Mouse (Mus musculus) limb, embryonic 10.5 days (tissue): ENCODE measurements around the gene Glipr1l1. TPM values are rescaled to one million over a fixed set of nuclear protein-coding genes. Genes with fewer than 3 reads are reported as not detected.
"Not testable (repeated sequence)": the region's sequence is repeated elsewhere in the genome, so short reads cannot be mapped to it uniquely, and the experiment has no call there.

ENCODE experiments used
- DNase-seq: peaks from one replicate; pipeline ENCODE4 v3.0.0-alpha.2; 2017; ENCODE audit warnings: low spot score
- H3K27ac ChIP-seq: fragments of 300-500 bp; sonication (generic); 2 replicates; pipeline ENCODE4 v1.5.1; 2016; ENCODE audit warnings: mild to moderate bottlenecking
- H3K27me3 ChIP-seq: fragments of 300-500 bp; sonication (generic); 2 replicates; pipeline ENCODE4 v1.6.1; 2016; ENCODE audit warnings: low read depth, mild to moderate bottlenecking; ENCODE audit not compliant: poor library complexity, severe bottlenecking
- H3K36me3 ChIP-seq: fragments of 300-500 bp; sonication (generic); 2 replicates; pipeline ENCODE4 v1.6.1; 2016; ENCODE audit warnings: mild to moderate bottlenecking, moderate library complexity
- H3K4me1 ChIP-seq: fragments of 300-500 bp; sonication (generic); 2 replicates; pipeline ENCODE4 v1.6.1; 2016
- H3K4me3 ChIP-seq: fragments of 300-500 bp; sonication (generic); 2 replicates; pipeline ENCODE4 v1.5.1; 2016; ENCODE audit warnings: mild to moderate bottlenecking, moderate library complexity
- H3K9me3 ChIP-seq: fragments of 300-500 bp; sonication (generic); replicated peaks from 2 replicates; pipeline ENCODE4 v1.6.1; 2016; ENCODE audit warnings: mild to moderate bottlenecking
- WGBS: fragments of 180-500 bp; shearing (Covaris S2); methylation state at CpG from one replicate; pipeline ENCODE4 v1.1.7; 2016; 5-methylcytosine and 5-hydroxymethylcytosine counted together
- polyA plus RNA-seq: library from polyadenylated mRNA; unstranded; fragments of >200 nt; fragmentation: Nextera tagmentation; extraction: Ambion mirVana; gene quantifications from 2 replicates; pipeline ENCODE4 v1.2.1, GENCODE M21; 2016

Glipr1l1 gene
- polyA plus RNA-seq, result not detected in 2 replicates

- H3K27ac ChIP-seq, result no peak within 1 kb of the TSS
- H3K36me3 ChIP-seq, result no peaks in the 10 kb centered on the region
- no peaks in the 10 kb centered on the region for H3K9me3 ChIP-seq
- no peaks in the 10 kb centered on the region for H3K27me3 ChIP-seq
- WGBS, result 59% methylated on average over 14 of the region's 14 CpGs
- no peak within 1 kb of the TSS for H3K4me3 ChIP-seq
- DNase-seq, result peak; percentile 68
- no peaks in the 10 kb centered on the region for H3K4me1 ChIP-seq
These were observed at the start of gene Glipr1l1 for GRCm38 (mm10) chr10:112059702-112060582. Gene Glipr1l1 (plus strand): TSS chr10:112060189.

- DNase-seq, result no peak
- Histone ChIP-seq H3K27me3 (no peaks in the 10 kb centered on the region), H3K4me1 (no peaks in the 10 kb centered on the region), H3K27ac (no peak overlapping the region), H3K4me3 (no peak overlapping the region), H3K36me3 (no peaks in the 10 kb centered on the region), H3K9me3 (no peaks in the 10 kb centered on the region)
- 77% methylated on average over 2 of the region's 2 CpGs for WGBS
These were observed 36.4 kb upstream of the Glipr1l1 start for GRCm38 (mm10) chr10:112023585-112023984.

- not testable (repeated sequence) for H3K4me3 ChIP-seq, H3K4me1 ChIP-seq, H3K27me3 ChIP-seq, H3K36me3 ChIP-seq, H3K27ac ChIP-seq, DNase-seq, H3K9me3 ChIP-seq
- WGBS, result 91% methylated on average over 3 of the region's 3 CpGs
These were observed 31.3 kb upstream of the Glipr1l1 start for GRCm38 (mm10) chr10:112028689-112029088.

GRCm38 (mm10) chr10:112043523-112043922 is 16.5 kb upstream of the Glipr1l1 start:
- not testable (repeated sequence) for H3K9me3 ChIP-seq, H3K36me3 ChIP-seq, H3K27ac ChIP-seq, H3K4me1 ChIP-seq, H3K4me3 ChIP-seq, DNase-seq, H3K27me3 ChIP-seq
- 84% methylated on average over 9 of the region's 9 CpGs for whole genome bisulfite sequencing

- H3K4me3 ChIP-seq, H3K27me3 ChIP-seq, H3K4me1 ChIP-seq, H3K27ac ChIP-seq, H3K36me3 ChIP-seq, DNase-seq, H3K9me3 ChIP-seq: not testable (repeated sequence)
- 66% methylated on average over 14 of the region's 14 CpGs for WGBS
These were observed 15.7 kb upstream of the Glipr1l1 start for GRCm38 (mm10) chr10:112044283-112044682.

GRCm38 (mm10) chr10:112051220-112051619 is 8.8 kb upstream of the Glipr1l1 start:
- no peaks in the 10 kb centered on the region for H3K4me1 ChIP-seq
- no peak overlapping the region for H3K27ac ChIP-seq
- no peak for DNase-seq
- no peaks in the 10 kb centered on the region for H3K9me3 ChIP-seq
- H3K36me3 ChIP-seq, result no peaks in the 10 kb centered on the region
- no peaks in the 10 kb centered on the region for H3K27me3 ChIP-seq
- H3K4me3 ChIP-seq, result no peak overlapping the region

- H3K27me3 ChIP-seq, H3K9me3 ChIP-seq, H3K27ac ChIP-seq, H3K4me1 ChIP-seq, H3K36me3 ChIP-seq, H3K4me3 ChIP-seq: not testable (repeated sequence)
- WGBS, result 84% methylated on average over 2 of the region's 2 CpGs
- peak; percentile 46 for DNase-seq
These were observed 8.0 kb upstream of the Glipr1l1 start for GRCm38 (mm10) chr10:112051956-112052355.

GRCm38 (mm10) chr10:112060583-112060934 is 570 bp downstream of the Glipr1l1 start:
- not testable (repeated sequence) for H3K36me3 ChIP-seq, H3K27me3 ChIP-seq, H3K27ac ChIP-seq, H3K4me1 ChIP-seq, H3K4me3 ChIP-seq, H3K9me3 ChIP-seq, DNase-seq
- 91% methylated on average over 6 of the region's 6 CpGs for WGBS

- WGBS, result 58% methylated on average over 2 of the region's 2 CpGs
- no peaks in the 10 kb centered on the region for H3K4me1 ChIP-seq
- no peaks in the 10 kb centered on the region for H3K9me3 ChIP-seq
- no peaks in the 10 kb centered on the region for H3K36me3 ChIP-seq
- DNase-seq, result no peak
- H3K4me3 ChIP-seq, result no peak overlapping the region
- no peak overlapping the region for H3K27ac ChIP-seq
- no peaks in the 10 kb centered on the region for H3K27me3 ChIP-seq
These were observed 20.1 kb downstream of the Glipr1l1 start for GRCm38 (mm10) chr10:112080044-112080443.

GRCm38 (mm10) chr10:112083157-112083556 is 23.2 kb downstream of the Glipr1l1 start, which contains the start of gene Glipr1l2:
Gene Glipr1l2 (plus strand): TSS chr10:112083354.
- H3K36me3 ChIP-seq, result no peaks in the 10 kb centered on the region
- 93% methylated on average over 14 of the region's 14 CpGs for WGBS
- no peak within 1 kb of the TSS for H3K27ac ChIP-seq
- H3K4me1 ChIP-seq, result no peaks in the 10 kb centered on the region
- H3K27me3 ChIP-seq, result no peaks in the 10 kb centered on the region
- H3K9me3 ChIP-seq, result no peaks in the 10 kb centered on the region
- H3K4me3 ChIP-seq, result no peak within 1 kb of the TSS
- DNase-seq, result no peak

GRCm38 (mm10) chr10:112105785-112106184 is 45.8 kb downstream of the Glipr1l1 start:
- 7% methylated on average over 5 of the region's 5 CpGs for WGBS
- H3K9me3 ChIP-seq, H3K27me3 ChIP-seq, H3K4me3 ChIP-seq, H3K36me3 ChIP-seq, H3K27ac ChIP-seq, H3K4me1 ChIP-seq: not testable (repeated sequence)
- DNase-seq, result peak; percentile 67

GRCm38 (mm10) chr10:112110401-112110800 is 50.4 kb downstream of the Glipr1l1 start:
- Histone ChIP-seq H3K4me1 (no peaks in the 10 kb centered on the region; the same call in 1 of the 2 replicates), H3K36me3 (no peaks in the 10 kb centered on the region), H3K27me3 (no peaks in the 10 kb centered on the region), H3K27ac (no peak overlapping the region), H3K4me3 (no peak overlapping the region), H3K9me3 (no peaks in the 10 kb centered on the region)
- WGBS, result 93% methylated on average over 7 of the region's 7 CpGs
- DNase-seq, result no peak

- 48% methylated on average over 2 of the region's 2 CpGs for WGBS
- not testable (repeated sequence) for H3K9me3 ChIP-seq, H3K36me3 ChIP-seq, H3K4me1 ChIP-seq, H3K27ac ChIP-seq, H3K4me3 ChIP-seq, DNase-seq, H3K27me3 ChIP-seq
These were observed 65.1 kb downstream of the Glipr1l1 start for GRCm38 (mm10) chr10:112125090-112125489.
